Mouse (Mus musculus) activated CD4-positive, CD25-positive, alpha-beta regulatory T cell, adult 4 months (primary cell): ENCODE measurements at regions not wholly inside any gene's neighbourhood (a gene's known extent, or its start where the extent isn't known, plus 50 kb on each side); places are given as distances from the start of the nearest gene placed in this dataset.

ENCODE experiments used
- ATAC-seq: one replicate; pipeline ENCODE4 v1.8.0; 2017

GRCm38 (mm10) chr13:52059756-52060417, 213.4 kb downstream of the Gadd45g start:
- ATAC-seq: peak; percentile 30

- ATAC-seq: no peak
Measured at GRCm38 (mm10) chr13:52060418-52060870, 214.0 kb downstream of the Gadd45g start.

GRCm38 (mm10) chr13:52061454-52061853, 215.0 kb downstream of the Gadd45g start:
- ATAC-seq: no peak

- ATAC-seq: peak; percentile 88
Measured at GRCm38 (mm10) chr13:52061881-52062280, 215.4 kb downstream of the Gadd45g start.

- ATAC-seq: no peak
Measured at GRCm38 (mm10) chr13:52062576-52062975, 216.1 kb downstream of the Gadd45g start.

GRCm38 (mm10) chr13:52065274-52065673, 218.8 kb downstream of the Gadd45g start:
- ATAC-seq: no peak

- ATAC-seq: no peak
Measured at GRCm38 (mm10) chr13:52065720-52066119, 219.2 kb downstream of the Gadd45g start.

- ATAC-seq: no peak
Measured at GRCm38 (mm10) chr13:52067048-52067447, 220.6 kb downstream of the Gadd45g start.

- ATAC-seq: no peak
Measured at GRCm38 (mm10) chr13:52068886-52069439, 222.5 kb downstream of the Gadd45g start.

GRCm38 (mm10) chr13:52069714-52070113, 223.2 kb downstream of the Gadd45g start:
- no peak for ATAC-seq

GRCm38 (mm10) chr13:52070731-52071663, 224.5 kb downstream of the Gadd45g start:
- ATAC-seq: peak; percentile 43

- ATAC-seq: no peak
Measured at GRCm38 (mm10) chr13:52077616-52078015, 231.1 kb downstream of the Gadd45g start.

GRCm38 (mm10) chr13:52078561-52078960, 232.1 kb downstream of the Gadd45g start:
- peak; percentile 89 for ATAC-seq

- no peak for ATAC-seq
Measured at GRCm38 (mm10) chr13:52079678-52080246, 233.3 kb downstream of the Gadd45g start.

- peak; percentile 73 for ATAC-seq
Measured at GRCm38 (mm10) chr13:52083601-52084455, 237.3 kb downstream of the Gadd45g start.

- ATAC-seq: peak; percentile 56
Measured at GRCm38 (mm10) chr13:52085110-52085509, 238.6 kb downstream of the Gadd45g start.

- ATAC-seq: no peak
Measured at GRCm38 (mm10) chr13:52088319-52088718, 241.8 kb downstream of the Gadd45g start.

GRCm38 (mm10) chr13:52090365-52090764, 243.9 kb downstream of the Gadd45g start:
- ATAC-seq: no peak

GRCm38 (mm10) chr13:52094785-52095184, 248.3 kb downstream of the Gadd45g start:
- ATAC-seq: no peak

- no peak for ATAC-seq
Measured at GRCm38 (mm10) chr13:52096506-52096905, 250.0 kb downstream of the Gadd45g start.

GRCm38 (mm10) chr13:52105989-52106642, 259.6 kb downstream of the Gadd45g start:
- ATAC-seq: no peak
